Mouse (Mus musculus) liver, adult 2 months (tissue): ENCODE measurements at regions not wholly inside any gene's neighbourhood (a gene's known extent, or its start where the extent isn't known, plus 50 kb on each side); places are given as distances from the start of the nearest gene placed in this dataset.

Experiments used
- CTCF ChIP-seq: fragments of 200-500 bp; IDR thresholded peaks from 2 replicates; pipeline ENCODE4 v1.5.1; 2011; ENCODE audit warnings: low read depth, low read length, control low read depth
- POLR2A ChIP-seq: fragments of 200-500 bp; IDR thresholded peaks from 2 replicates; pipeline ENCODE4 v1.6.1; 2011; ENCODE audit warnings: low read length, control low read depth; ENCODE audit not compliant: insufficient read depth; ENCODE audit errors: extremely low read depth

GRCm38 (mm10) chr9:49928041-49928656, 129.4 kb upstream of the Ncam1 start:
- TF ChIP-seq CTCF (no peak), POLR2A (no peak)
